In the genomic region with DNA sequence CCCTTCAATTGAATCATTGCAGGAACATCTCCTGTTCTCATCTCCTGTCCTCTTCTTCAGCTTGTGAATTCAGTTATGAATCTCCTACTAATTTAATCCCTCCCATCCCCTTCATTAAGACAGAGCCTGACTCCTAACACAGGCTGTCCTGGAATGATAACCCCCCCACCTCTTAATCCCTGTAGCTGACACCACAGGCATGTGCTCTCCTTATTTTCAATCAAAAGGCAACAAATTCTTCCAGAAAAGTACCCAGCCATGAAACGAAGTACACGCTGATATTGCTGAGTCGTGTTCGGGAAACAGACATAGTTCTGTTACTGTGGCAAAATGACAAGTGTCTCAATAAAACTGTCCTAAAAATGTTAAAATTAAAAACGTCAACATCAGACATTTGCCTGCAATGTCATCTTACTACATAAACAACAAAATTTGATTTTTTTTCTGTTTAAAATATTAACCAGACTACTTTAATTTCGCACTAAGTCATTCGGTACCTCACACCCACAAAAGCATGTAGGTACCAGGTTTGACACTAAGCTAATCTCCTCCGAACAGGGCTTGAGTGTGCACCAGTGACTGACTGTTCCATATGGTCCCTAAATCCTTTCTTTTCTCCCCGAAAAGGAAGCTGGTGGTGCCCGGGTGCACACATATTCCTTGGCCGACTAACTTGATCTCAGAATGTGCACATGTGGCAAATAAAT, we compare ENCODE assay signal across 8 mouse cellular contexts. TPM values are rescaled to one million over a fixed set of nuclear protein-coding genes. Genes with fewer than 3 reads are reported as not detected.
DNase-seq lines count a peak whose midpoint lies in the region; ATAC-seq and TF ChIP-seq lines count a peak whose summit lies in the region.

No protein-coding gene starts in this region.

- 0 out of 2 replicates have a peak overlapping the region, but pooled peaks have one; percentile 95 for H3K27ac ChIP-seq in heart, embryonic 11.5 days (ENCODE audit: low read depth, low read length)
- H3K27ac ChIP-seq in forebrain, embryonic 13.5 days: peak overlapping the region; percentile 82
- H3K27ac ChIP-seq in liver, embryonic 14.5 days: peak overlapping the region; percentile 52

- 0 out of 2 replicates have a peak, but pooled peaks have one; percentile 0 for ATAC-seq in heart, embryonic 11.5 days (replicated peaks; ENCODE audit: insufficient number of reproducible peaks, low FRiP score, low TSS enrichment)
- ATAC-seq in G1E (ENCODE audit: extremely low read depth, insufficient number of reproducible peaks, low FRiP score, poor library complexity, severe bottlenecking): no peak
- ATAC-seq in forebrain, embryonic 13.5 days: peak; percentile 43; the same call in 1 of the 2 replicates
- peak; percentile 9; the same call in 1 of the 2 replicates for ATAC-seq in liver, embryonic 14.5 days (ENCODE audit: insufficient read depth)

- DNase-seq in heart, adult 18-20 months: no peak
- DNase-seq in G1E (ENCODE audit: low spot score): no peak
- no peak for DNase-seq in liver, embryonic 14.5 days (ENCODE audit: low read depth in 3 of 3, low spot score in 3 of 3)
- no peak for DNase-seq in yolk sac, embryonic 10.5 days (ENCODE audit: low spot score)
- no peak for DNase-seq in right cerebral cortex, postnatal 36 days (ENCODE audit: low spot score in 2 of 2)
- DNase-seq in urinary bladder, postnatal 4 days (ENCODE audit: low spot score in 2 of 2): no peak

- H3K27me3 ChIP-seq in heart, embryonic 11.5 days (ENCODE audit: control insufficient read depth, insufficient read depth, low read length): no peaks in the 10 kb centered on the region
- H3K27me3 ChIP-seq in G1E (ENCODE audit: insufficient read depth, low read length): no peaks in the 10 kb centered on the region
- H3K27me3 ChIP-seq in forebrain, embryonic 13.5 days: no peaks in the 10 kb centered on the region
- no peaks in the 10 kb centered on the region for H3K27me3 ChIP-seq in liver, embryonic 14.5 days (ENCODE audit: control insufficient read depth, insufficient read depth, low read length)

- TF ChIP-seq EP300 in liver, embryonic 14.5 days (IDR thresholded peaks at IDR 0.05; ENCODE audit: low read depth): no peak

- 20% methylated on average over 11 of the region's 11 CpGs for WGBS in heart, embryonic 11.5 days (ENCODE audit: insufficient replicate concordance)
- WGBS in forebrain, embryonic 13.5 days: 23% methylated on average over 11 of the region's 11 CpGs
- 10% methylated on average over 11 of the region's 11 CpGs for WGBS in liver, embryonic 14.5 days (ENCODE audit: insufficient replicate concordance)

- peak overlapping the region; percentile 83 for H3K4me3 ChIP-seq in heart, embryonic 11.5 days (ENCODE audit: low read depth, low read length)
- H3K4me3 ChIP-seq in G1E (ENCODE audit: low read depth, low read length): peak overlapping the region; percentile 93
- H3K4me3 ChIP-seq in forebrain, embryonic 13.5 days: peak overlapping the region; percentile 81
- H3K4me3 ChIP-seq in liver, embryonic 14.5 days (ENCODE audit: insufficient read depth in 1 of 2, low read depth in 2 of 2, low read length in 2 of 2): peak overlapping the region; percentile 68 to 85

- H3K9me3 ChIP-seq in heart, embryonic 11.5 days (replicated peaks; ENCODE audit: control insufficient read depth, low read length): no peaks in the 10 kb centered on the region
- H3K9me3 ChIP-seq in G1E (replicated peaks): no peaks in the 10 kb centered on the region
- H3K9me3 ChIP-seq in forebrain, embryonic 13.5 days (replicated peaks): no peaks in the 10 kb centered on the region
- no peaks in the 10 kb centered on the region for H3K9me3 ChIP-seq in liver, embryonic 14.5 days (ENCODE audit: control insufficient read depth, low read length)

- no peak for TF ChIP-seq CTCF in G1E (IDR thresholded peaks at IDR 0.05; ENCODE audit: low read depth, low read length)
- TF ChIP-seq CTCF in liver, embryonic 14.5 days (IDR thresholded peaks at IDR 0.05; ENCODE audit: low read depth): no peak

- peak overlapping the region; percentile 62 for H3K9ac ChIP-seq in heart, embryonic 11.5 days (ENCODE audit: low read depth, low read length)
- H3K9ac ChIP-seq in forebrain, embryonic 13.5 days: peak overlapping the region; percentile 66
- H3K9ac ChIP-seq in liver, embryonic 14.5 days (replicated peaks): peak overlapping the region; percentile 79

- peak overlapping the region; percentile 57 for H3K4me2 ChIP-seq in heart, embryonic 11.5 days
- peak overlapping the region; percentile 64 for H3K4me2 ChIP-seq in forebrain, embryonic 13.5 days
- H3K4me2 ChIP-seq in liver, embryonic 14.5 days (ENCODE audit: low read depth): peak overlapping the region; percentile 84

- H3K36me3 ChIP-seq in heart, embryonic 11.5 days (ENCODE audit: control insufficient read depth, insufficient read depth, low read length): peaks cover 15% of the 10 kb centered on the region
- H3K36me3 ChIP-seq in G1E (replicated peaks): peaks cover 56% of the 10 kb centered on the region
- H3K36me3 ChIP-seq in forebrain, embryonic 13.5 days (ENCODE audit: poor library complexity, severe bottlenecking): peaks cover 34% of the 10 kb centered on the region
- H3K36me3 ChIP-seq in liver, embryonic 14.5 days (replicated peaks; ENCODE audit: control insufficient read depth, insufficient read depth, low read depth): peaks cover 27% of the 10 kb centered on the region

- 0 out of 2 replicates have a peak, but pooled peaks cover 4% of the 10 kb centered on the region for H3K4me1 ChIP-seq in heart, embryonic 11.5 days (ENCODE audit: control insufficient read depth, insufficient read depth, low read length)
- H3K4me1 ChIP-seq in G1E (ENCODE audit: insufficient read depth, low read depth, low read length): peaks cover 21% of the 10 kb centered on the region
- peaks cover 8% of the 10 kb centered on the region; the same call in 1 of the 2 replicates for H3K4me1 ChIP-seq in forebrain, embryonic 13.5 days
- peaks cover 3 to 8% of the 10 kb centered on the region in 2 experiments; a peak in 3 of 4 replicates for H3K4me1 ChIP-seq in liver, embryonic 14.5 days (replicated peaks; ENCODE audit: control insufficient read depth in 2 of 2, insufficient read depth in 2 of 2, low read length in 1 of 2)

RNA-seq across cellular contexts. Expression of gene Tpr, which starts 0.6 kb away (rescaled TPM):
- polyA plus RNA-seq in heart, embryonic 11.5 days (2014; fragmentation: Nextera tagmentation; extraction: Ambion mirVana): 127 and 163 TPM in 2 replicates
- total RNA-seq in heart, adult 18-20 months (2021): 100 to 1,000 TPM; 123 to 126 TPM
- 1,004 and 1,198 TPM in 2 replicates for total RNA-seq in G1E (2014; fragmentation: Nextera tagmentation)
- 531 and 569 TPM in 2 replicates for total RNA-seq in G1E (2017)
- polyA plus RNA-seq in G1E (2012): 238 and 245 TPM in 2 replicates
- polyA plus RNA-seq in forebrain, embryonic 13.5 days (2015; fragmentation: Nextera tagmentation; extraction: Ambion mirVana): 188 and 189 TPM in 2 replicates
- 47.2 and 64.0 TPM in 2 replicates for polyA plus RNA-seq in liver, embryonic 14.5 days (2012; rRNA removed)
- 71.4 and 72.3 TPM in 2 replicates for polyA plus RNA-seq in liver, embryonic 14.5 days (2014; fragmentation: Nextera tagmentation; extraction: Ambion mirVana)

RNA-seq across cellular contexts. Expression of gene Odr4, which starts 0.8 kb away (rescaled TPM):
- polyA plus RNA-seq in heart, embryonic 11.5 days (2014; fragmentation: Nextera tagmentation; extraction: Ambion mirVana): 32.4 and 35.3 TPM in 2 replicates
- total RNA-seq in heart, adult 18-20 months (2021): 10 to 100 TPM; 19.7 to 22.8 TPM
- 80.1 and 99.9 TPM in 2 replicates for total RNA-seq in G1E (2014; fragmentation: Nextera tagmentation)
- total RNA-seq in G1E (2017): 118 and 142 TPM in 2 replicates
- polyA plus RNA-seq in G1E (2012): 6.3 and 8.0 TPM in 2 replicates
- polyA plus RNA-seq in forebrain, embryonic 13.5 days (2015; fragmentation: Nextera tagmentation; extraction: Ambion mirVana): 36.6 and 40.9 TPM in 2 replicates
- 4.9 and 10.6 TPM in 2 replicates for polyA plus RNA-seq in liver, embryonic 14.5 days (2012; rRNA removed)
- polyA plus RNA-seq in liver, embryonic 14.5 days (2014; fragmentation: Nextera tagmentation; extraction: Ambion mirVana): 13.9 and 16.4 TPM in 2 replicates
